Mouse (Mus musculus) heart, adult 2 months (tissue): ENCODE measurements around the gene Tigd3. TPM values are rescaled to one million over a fixed set of nuclear protein-coding genes. Genes with fewer than 3 reads are reported as not detected.

Source experiments
- DNase-seq, 2 experiments: peaks; one replicate each; pipeline ENCODE4 v3.0.0; 2021
- H3K27ac ChIP-seq: fragments of 200-600 bp; 2 replicates; pipeline ENCODE4 v1.8.1; 2022
- H3K27me3 ChIP-seq: fragments of 200-500 bp; 2 replicates; pipeline ENCODE4 v1.6.1; 2012; ENCODE audit warnings: mild to moderate bottlenecking, low read length, inconsistent platforms, mixed read lengths; ENCODE audit not compliant: control insufficient read depth, insufficient read depth
- H3K36me3 ChIP-seq: fragments of 200-500 bp; 2 replicates; pipeline ENCODE4 v1.6.1; 2012; ENCODE audit warnings: low read length, inconsistent platforms; ENCODE audit not compliant: control insufficient read depth, insufficient read depth
- H3K4me1 ChIP-seq: fragments of 200-500 bp; 2 replicates; pipeline ENCODE4 v1.6.1; 2011; ENCODE audit warnings: low read length; ENCODE audit not compliant: control insufficient read depth, insufficient read depth
- H3K4me3 ChIP-seq: fragments of 200-600 bp; 2 replicates; pipeline ENCODE4 v1.8.1; 2022
- H3K79me2 ChIP-seq: fragments of 200-500 bp; replicated peaks from 2 replicates; pipeline ENCODE4 v1.6.1; 2012; ENCODE audit warnings: mild to moderate bottlenecking, inconsistent platforms, low read length, moderate library complexity, mixed read lengths; ENCODE audit not compliant: control insufficient read depth, insufficient read depth
- H3K9ac ChIP-seq: fragments of 200-500 bp; 2 replicates; pipeline ENCODE4 v1.6.1; 2012; ENCODE audit warnings: low read depth, mild to moderate bottlenecking, control low read depth, inconsistent platforms, low read length, mixed read lengths
- CTCF ChIP-seq: fragments of 200-600 bp; IDR thresholded peaks from 2 replicates; pipeline ENCODE4 v1.8.1; 2022; ENCODE audit warnings: antibody characterized with exemption, mild to moderate bottlenecking, moderate library complexity
- EP300 ChIP-seq: fragments of 200-500 bp; IDR thresholded peaks from 2 replicates; pipeline ENCODE4 v1.6.1; 2011; ENCODE audit warnings: low read depth, low read length, control low read depth; ENCODE audit not compliant: insufficient read depth
- POLR2A ChIP-seq: fragments of 200-500 bp; IDR thresholded peaks from 2 replicates; pipeline ENCODE4 v1.6.1; 2011; ENCODE audit warnings: mild to moderate bottlenecking, low read depth, low read length, control low read depth; ENCODE audit not compliant: insufficient read depth
- WGBS: fragments of 180-500 bp; shearing (Covaris S2); methylation state at CpG from one replicate; pipeline ENCODE4 v1.1.7; 2018; 5-methylcytosine and 5-hydroxymethylcytosine counted together
- intact Hi-C: fragments of 180-260 bp; cut with DNase I; formaldehyde crosslinking; loops from one replicate; pipeline ENCODE4 v1.15.1; 2025
- polyA plus RNA-seq: library from polyadenylated mRNA; depleted of rRNA; stranded (reverse); fragments of >200 nt; gene quantifications from 2 replicates; pipeline ENCODE4 v1.2.3, GENCODE M21; 2012; rRNA removed
- total RNA-seq, 2 experiments: library from RNA; stranded (reverse); gene quantifications; 2 replicates each; pipeline ENCODE4 v1.2.3; 2021

The Tigd3 gene
- total and polyA plus RNA-seq, 3 experiments: 0.14 to 0.47 (median 0.25) TPM

- peak; percentile 27 to 51 for DNase-seq
- Histone ChIP-seq H3K79me2 (0 out of 2 replicates have a peak, but pooled peaks cover 3% of the 10 kb centered on the region), H3K4me3 (peak overlapping the region; percentile 75), H3K27me3 (no peaks in the 10 kb centered on the region), H3K36me3 (peaks cover 35% of the 10 kb centered on the region), H3K9ac (peak overlapping the region; percentile 78), H3K27ac (peak overlapping the region; percentile 100), H3K4me1 (peaks cover 23% of the 10 kb centered on the region)
- intact Hi-C loops: no loop called here
- WGBS: 16% methylated on average over 5 of the region's 5 CpGs
- TF ChIP-seq POLR2A (peak; percentile 80), EP300 (0 out of 2 replicates have a peak, but pooled peaks have one; percentile 58), CTCF (no peak)
Measured at GRCm38 (mm10) chr19:5841999-5842784, 51.8 kb downstream of the Tigd3 start.

GRCm38 (mm10) chr19:5841389-5841946 lies 52.5 kb downstream of the Tigd3 start:
- H3K27me3 ChIP-seq: no peaks in the 10 kb centered on the region
- H3K9ac ChIP-seq: peak overlapping the region; percentile 75
- DNase-seq: peak; percentile 64 to 73
- TF ChIP-seq POLR2A: peak; percentile 79
- TF ChIP-seq CTCF: no peak
- TF ChIP-seq EP300: peak; percentile 80
- intact Hi-C loops: no loop called here
- peaks cover 42% of the 10 kb centered on the region for H3K36me3 ChIP-seq
- H3K4me1 ChIP-seq: peaks cover 27% of the 10 kb centered on the region
- peak overlapping the region; percentile 100 for H3K27ac ChIP-seq
- peak overlapping the region; percentile 75 for H3K4me3 ChIP-seq
- 13% methylated on average over 4 of the region's 4 CpGs for WGBS
- H3K79me2 ChIP-seq: 0 out of 2 replicates have a peak, but pooled peaks cover 5% of the 10 kb centered on the region

Other genes with a start within 250 kb of the Tigd3 start
Only the 30 nearest of the 31 such genes appear.
- 10 to 100 TPM; 19.9 to 23.5 TPM for gene Sipa1, start 230.4 kb downstream of the Tigd3 start, total RNA-seq
- gene Sipa1, start 230.4 kb downstream of the Tigd3 start, polyA plus RNA-seq: 37.7 and 39.9 TPM in 2 replicates
- 10 to 100 TPM; 20.8 to 23.2 TPM for gene Map3k11, start 205.4 kb downstream of the Tigd3 start, total RNA-seq
- gene Map3k11, start 205.4 kb downstream of the Tigd3 start, polyA plus RNA-seq: 31.5 and 31.9 TPM in 2 replicates
- 10 to 100 TPM; 17.5 to 18.6 TPM for gene Pcnx3, start 205.2 kb downstream of the Tigd3 start, total RNA-seq
- gene Pcnx3, start 205.2 kb downstream of the Tigd3 start, polyA plus RNA-seq: 33.6 and 40.1 TPM in 2 replicates
- gene Kcnk7, start 189.8 kb downstream of the Tigd3 start, total RNA-seq: not detected
- not detected in 2 replicates for gene Kcnk7, start 189.8 kb downstream of the Tigd3 start, polyA plus RNA-seq
- gene Ehbp1l1, start 167.8 kb downstream of the Tigd3 start, total RNA-seq: 100 to 1,000 TPM; 128 to 137 TPM
- gene Ehbp1l1, start 167.8 kb downstream of the Tigd3 start, polyA plus RNA-seq: 100 and 121 TPM in 2 replicates
- 10 to 100 TPM; 24.2 to 26.3 TPM for gene Fam89b, start 164.5 kb downstream of the Tigd3 start, total RNA-seq
- gene Fam89b, start 164.5 kb downstream of the Tigd3 start, polyA plus RNA-seq: 75.7 and 80.7 TPM in 2 replicates
- 10 to 100 TPM; 30.7 to 34.2 TPM for gene Ltbp3, start 153.2 kb downstream of the Tigd3 start, total RNA-seq
- gene Ltbp3, start 153.2 kb downstream of the Tigd3 start, polyA plus RNA-seq: 61.3 and 61.5 TPM in 2 replicates
- gene Scyl1, start 122.7 kb downstream of the Tigd3 start, total RNA-seq: 10 to 100 TPM; 57.2 to 70.0 TPM
- 95.6 and 113 TPM in 2 replicates for gene Scyl1, start 122.7 kb downstream of the Tigd3 start, polyA plus RNA-seq
- 1 to 10 TPM; 7.7 to 8.4 TPM for gene Frmd8, start 18.9 kb downstream of the Tigd3 start, total RNA-seq
- gene Frmd8, start 18.9 kb downstream of the Tigd3 start, polyA plus RNA-seq: 7.0 and 9.3 TPM in 2 replicates
- 1 to 10 TPM; 2.8 TPM for gene Slc25a45, start 16.3 kb downstream of the Tigd3 start, total RNA-seq
- gene Slc25a45, start 16.3 kb downstream of the Tigd3 start, polyA plus RNA-seq: 7.9 and 8.2 TPM in 2 replicates
- gene Dpf2, start 18.9 kb upstream of the Tigd3 start, total RNA-seq: 10 to 100 TPM; 82.3 to 83.5 TPM
- gene Dpf2, start 18.9 kb upstream of the Tigd3 start, polyA plus RNA-seq: 71.8 and 104 TPM in 2 replicates
- gene Cdc42ep2, start 30.7 kb upstream of the Tigd3 start, total RNA-seq: 1 to 10 TPM; 8.0 to 8.4 TPM
- 11.7 and 19.0 TPM in 2 replicates for gene Cdc42ep2, start 30.7 kb upstream of the Tigd3 start, polyA plus RNA-seq
- gene Pola2, start 70.1 kb upstream of the Tigd3 start, total RNA-seq: 10 to 100 TPM in 1 of 2 experiments, 1 to 10 TPM in 1; 8.6 to 10.9 TPM
- gene Pola2, start 70.1 kb upstream of the Tigd3 start, polyA plus RNA-seq: 27.9 and 38.7 TPM in 2 replicates
- gene Slc22a20, start 92.0 kb upstream of the Tigd3 start, total RNA-seq: not detected
- not detected in 2 replicates for gene Slc22a20, start 92.0 kb upstream of the Tigd3 start, polyA plus RNA-seq
- 10 to 100 TPM; 26.4 to 26.8 TPM for gene Capn1, start 121.7 kb upstream of the Tigd3 start, total RNA-seq
- gene Capn1, start 121.7 kb upstream of the Tigd3 start, polyA plus RNA-seq: 21.5 and 26.2 TPM in 2 replicates
- 10 to 100 TPM; 21.3 to 24.2 TPM for gene Syvn1, start 152.4 kb upstream of the Tigd3 start, total RNA-seq
- gene Syvn1, start 152.4 kb upstream of the Tigd3 start, polyA plus RNA-seq: 17.1 and 23.1 TPM in 2 replicates
- 10 to 100 TPM; 37.1 to 39.0 TPM for gene Mrpl49, start 163.6 kb upstream of the Tigd3 start, total RNA-seq
- 23.5 and 33.0 TPM in 2 replicates for gene Mrpl49, start 163.6 kb upstream of the Tigd3 start, polyA plus RNA-seq
- 100 to 1,000 TPM; 550 to 636 TPM for gene Fau, start 163.7 kb upstream of the Tigd3 start, total RNA-seq
- gene Fau, start 163.7 kb upstream of the Tigd3 start, polyA plus RNA-seq: 265 and 386 TPM in 2 replicates
- 10 to 100 TPM in 1 of 2 experiments, 1 to 10 TPM in 1; 9.9 to 13.4 TPM for gene Znhit2, start 167.0 kb upstream of the Tigd3 start, total RNA-seq
- gene Znhit2, start 167.0 kb upstream of the Tigd3 start, polyA plus RNA-seq: 12.3 and 14.4 TPM in 2 replicates
- gene Tm7sf2, start 174.2 kb upstream of the Tigd3 start, total RNA-seq: 1 to 10 TPM; 2.7 to 3.7 TPM
- 9.3 and 11.9 TPM in 2 replicates for gene Tm7sf2, start 174.2 kb upstream of the Tigd3 start, polyA plus RNA-seq
- gene Vps51, start 183.1 kb upstream of the Tigd3 start, total RNA-seq: 10 to 100 TPM; 19.1 to 22.0 TPM
- 35.1 and 39.0 TPM in 2 replicates for gene Vps51, start 183.1 kb upstream of the Tigd3 start, polyA plus RNA-seq
- not detected for gene Tmem262, start 185.9 kb upstream of the Tigd3 start, total RNA-seq
- not detected in 2 replicates for gene Tmem262, start 185.9 kb upstream of the Tigd3 start, polyA plus RNA-seq
- not detected for gene Gm28374, start 188.1 kb upstream of the Tigd3 start, total RNA-seq
- gene Gm28374, start 188.1 kb upstream of the Tigd3 start, polyA plus RNA-seq: not detected in 2 replicates
- 10 to 100 TPM; 13.8 to 15.6 TPM for gene Zfpl1, start 190.8 kb upstream of the Tigd3 start, total RNA-seq
- 47.5 and 50.7 TPM in 2 replicates for gene Zfpl1, start 190.8 kb upstream of the Tigd3 start, polyA plus RNA-seq
- gene Cdca5, start 190.8 kb upstream of the Tigd3 start, total RNA-seq: not detected
- 0.09 and 0.27 TPM in 2 replicates for gene Cdca5, start 190.8 kb upstream of the Tigd3 start, polyA plus RNA-seq
- gene AC131692.1, start 200.3 kb upstream of the Tigd3 start, total RNA-seq: not detected
- not detected in 2 replicates for gene AC131692.1, start 200.3 kb upstream of the Tigd3 start, polyA plus RNA-seq
- not detected for gene Naaladl1, start 211.6 kb upstream of the Tigd3 start, total RNA-seq
- gene Naaladl1, start 211.6 kb upstream of the Tigd3 start, polyA plus RNA-seq: not detected in 2 replicates
- gene Sac3d1, start 224.5 kb upstream of the Tigd3 start, total RNA-seq: 10 to 100 TPM in 1 of 2 experiments, 1 to 10 TPM in 1; 8.7 to 10.3 TPM
- gene Sac3d1, start 224.5 kb upstream of the Tigd3 start, polyA plus RNA-seq: 13.1 and 15.4 TPM in 2 replicates
- 10 to 100 TPM; 14.1 to 16.6 TPM for gene Snx15, start 234.2 kb upstream of the Tigd3 start, total RNA-seq
- gene Snx15, start 234.2 kb upstream of the Tigd3 start, polyA plus RNA-seq: 22.0 and 29.5 TPM in 2 replicates
- 1 to 10 TPM in 1 of 2 experiments, under 1 TPM in 1; 0.98 to 1.6 TPM for gene Batf2, start 246.8 kb upstream of the Tigd3 start, total RNA-seq
- gene Batf2, start 246.8 kb upstream of the Tigd3 start, polyA plus RNA-seq: 2.3 and 3.2 TPM in 2 replicates